Mouse (Mus musculus): Measurements from ENCODE around the gene Ankrd61.

Ankrd61 gene

DNA sequence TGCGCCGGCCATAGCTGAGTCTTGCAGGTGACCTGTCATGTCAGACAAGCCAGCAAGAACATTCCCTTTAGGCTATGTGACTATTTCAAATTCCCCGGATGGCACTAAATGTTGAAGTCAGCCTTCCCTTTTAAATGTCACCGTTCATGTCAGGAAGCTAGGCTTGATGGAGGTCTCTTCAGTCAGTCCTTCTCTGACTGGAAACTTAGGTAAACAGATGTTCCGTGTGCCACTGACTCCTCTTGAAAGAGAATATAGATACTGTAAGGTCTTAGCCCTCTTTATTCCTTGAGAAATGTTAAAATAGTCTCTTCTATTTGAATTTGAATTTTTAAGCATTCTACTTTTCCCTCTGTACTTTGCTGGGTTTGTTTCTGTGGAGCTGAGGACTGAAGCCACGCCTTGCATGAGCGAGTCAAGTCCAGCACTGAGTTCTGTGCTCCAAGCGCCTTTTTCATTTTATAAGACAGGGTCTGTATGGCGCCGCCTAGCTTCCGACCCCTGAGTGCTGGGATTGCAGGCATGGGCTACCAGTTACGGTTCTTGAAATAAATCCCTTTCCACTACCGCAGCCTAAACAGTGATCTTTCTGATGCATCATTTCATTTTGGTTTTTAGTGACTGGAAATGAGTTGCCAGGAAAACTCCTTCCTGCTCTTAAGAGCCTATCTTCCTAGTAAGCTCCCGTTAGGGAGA is at the start of gene Ankrd61:
TSS of gene Ankrd61 (minus strand) at position 51 of the 696 bp plus-strand sequence.
- DNase-seq (ENCODE audit: low read depth, low spot score) = no peak

DNA sequence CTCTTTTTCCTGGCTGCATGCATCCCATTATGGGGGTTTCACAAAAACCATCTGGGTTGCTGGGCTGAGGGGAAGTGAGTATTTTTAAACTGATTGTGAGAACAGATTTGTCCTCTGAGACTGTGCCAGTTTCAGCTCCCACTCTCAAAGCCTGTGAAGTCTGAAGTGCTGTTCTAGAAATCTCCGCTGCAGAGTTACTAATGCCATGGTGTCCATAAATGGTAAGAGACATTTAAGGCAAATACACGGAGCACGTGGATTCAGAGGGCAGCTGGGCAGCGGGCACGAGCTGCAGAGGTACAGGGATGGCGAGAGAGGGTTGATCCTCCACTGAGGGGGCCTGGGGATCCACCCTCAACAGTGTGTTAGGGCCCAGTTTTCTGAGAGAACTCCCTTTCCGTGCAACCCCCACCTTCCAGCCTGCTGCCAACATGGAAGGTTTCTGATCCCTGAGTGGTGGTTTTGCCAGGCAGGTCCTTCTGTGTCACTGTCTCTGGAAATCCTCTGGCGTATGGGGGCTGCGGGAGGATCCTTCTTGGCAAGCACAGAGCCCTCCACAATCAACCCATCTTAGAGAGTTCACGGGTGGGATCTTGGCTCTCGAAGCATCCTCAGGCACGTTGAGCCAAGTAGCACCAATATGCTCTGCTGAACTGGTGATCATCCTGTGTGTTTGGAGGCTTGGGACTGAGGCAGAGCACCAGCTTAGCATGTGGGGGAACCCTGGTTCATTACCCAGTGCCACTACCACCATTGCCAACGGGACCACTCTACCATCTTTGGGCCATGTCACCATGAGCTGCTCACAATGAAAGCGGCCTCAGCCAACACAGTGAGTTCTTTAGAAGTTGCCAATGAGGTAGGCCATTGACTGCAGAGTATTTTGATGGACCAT is 46.0 kb upstream of the Ankrd61 start:
- no peak for DNase-seq (ENCODE audit: low read depth, low spot score)
- Histone ChIP-seq H3K36me3 (ENCODE audit: control insufficient read depth, insufficient read depth, low read length, poor library complexity, severe bottlenecking) (no peaks in the 10 kb centered on the region), H3K27me3 (ENCODE audit: control insufficient read depth, insufficient read depth, low read length, poor library complexity, severe bottlenecking) (no peaks in the 10 kb centered on the region)

More for the DNA sequence above, at the start of gene Ankrd61:
- H3K27me3 ChIP-seq (ENCODE audit: control insufficient read depth, insufficient read depth, low read length, poor library complexity, severe bottlenecking) = no peaks in the 10 kb centered on the region
- peaks cover 16% of the 10 kb centered on the region for H3K36me3 ChIP-seq (ENCODE audit: control insufficient read depth, insufficient read depth, low read length, poor library complexity, severe bottlenecking)

DNA sequence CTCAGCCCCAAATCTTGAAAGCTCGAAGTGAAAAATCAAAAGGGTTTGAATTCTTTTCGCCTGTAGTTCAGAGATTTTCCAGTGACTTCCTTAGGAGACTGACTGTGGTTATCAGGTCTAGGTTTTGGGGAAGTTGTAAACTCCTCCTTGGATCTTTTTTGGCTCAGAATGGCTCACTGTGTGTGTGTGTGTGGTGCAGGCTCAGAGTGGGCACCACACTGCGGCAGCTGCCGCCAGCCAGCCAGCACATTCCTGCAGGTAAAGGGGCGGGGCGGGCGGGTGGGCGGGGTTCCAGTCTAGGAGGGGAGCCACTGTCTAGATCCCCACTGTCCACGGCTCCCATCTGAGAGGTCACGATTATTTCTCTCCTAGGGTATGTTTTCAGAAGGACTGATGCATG is 44.1 kb upstream of the Ankrd61 start:
- no peak for DNase-seq (ENCODE audit: low read depth, low spot score)
- Histone ChIP-seq H3K36me3 (ENCODE audit: control insufficient read depth, insufficient read depth, low read length, poor library complexity, severe bottlenecking) (no peaks in the 10 kb centered on the region), H3K27me3 (ENCODE audit: control insufficient read depth, insufficient read depth, low read length, poor library complexity, severe bottlenecking) (no peaks in the 10 kb centered on the region)

DNA sequence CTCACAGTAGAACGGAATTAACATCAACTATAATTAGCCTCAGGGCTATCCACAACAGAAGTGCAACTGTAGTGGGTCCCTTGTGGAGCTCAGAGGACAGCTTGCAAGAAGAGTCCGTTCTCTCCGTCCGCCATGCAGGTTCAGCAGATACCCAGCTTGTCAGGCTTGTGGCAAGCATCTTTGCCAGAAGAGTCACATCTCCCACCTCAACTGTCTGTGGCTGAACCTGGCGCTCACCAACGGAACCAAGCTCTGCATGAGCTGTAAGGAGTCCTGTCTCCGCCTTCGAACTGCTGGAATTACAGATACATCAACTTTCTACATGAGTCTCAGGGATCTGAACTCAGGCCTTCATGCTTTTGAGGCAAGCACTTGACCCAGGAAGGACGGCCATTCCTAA is 38.7 kb upstream of the Ankrd61 start:
- DNase-seq (ENCODE audit: low read depth, low spot score) = no peak
- H3K36me3 ChIP-seq (ENCODE audit: control insufficient read depth, insufficient read depth, low read length, poor library complexity, severe bottlenecking) = no peaks in the 10 kb centered on the region
- H3K27me3 ChIP-seq (ENCODE audit: control insufficient read depth, insufficient read depth, low read length, poor library complexity, severe bottlenecking) = no peaks in the 10 kb centered on the region

DNA sequence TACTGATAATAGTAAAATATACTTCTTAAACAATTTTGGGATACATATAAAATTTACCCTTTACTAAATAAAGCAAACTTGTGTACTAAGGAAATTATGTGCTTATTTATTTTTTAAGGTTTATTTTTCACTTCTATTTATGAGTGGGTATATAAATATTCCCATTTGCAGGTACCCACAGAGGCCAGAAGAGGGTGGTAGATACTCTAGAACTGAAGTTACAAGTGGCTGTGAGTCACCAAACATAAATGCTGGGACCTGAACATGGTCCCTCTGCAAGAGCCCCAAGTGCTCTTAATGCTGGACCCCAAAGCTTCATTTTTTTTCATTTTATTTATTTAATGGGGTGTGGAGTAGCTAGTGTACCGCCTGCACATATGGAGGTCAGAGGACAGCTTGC is 36.4 kb upstream of the Ankrd61 start:
- H3K27me3 ChIP-seq (ENCODE audit: control insufficient read depth, insufficient read depth, low read length, poor library complexity, severe bottlenecking) = no peaks in the 10 kb centered on the region
- peaks cover 4% of the 10 kb centered on the region; the same call in 1 of the 2 replicates for H3K36me3 ChIP-seq (ENCODE audit: control insufficient read depth, insufficient read depth, low read length, poor library complexity, severe bottlenecking)
- DNase-seq (ENCODE audit: low read depth, low spot score) = no peak

DNA sequence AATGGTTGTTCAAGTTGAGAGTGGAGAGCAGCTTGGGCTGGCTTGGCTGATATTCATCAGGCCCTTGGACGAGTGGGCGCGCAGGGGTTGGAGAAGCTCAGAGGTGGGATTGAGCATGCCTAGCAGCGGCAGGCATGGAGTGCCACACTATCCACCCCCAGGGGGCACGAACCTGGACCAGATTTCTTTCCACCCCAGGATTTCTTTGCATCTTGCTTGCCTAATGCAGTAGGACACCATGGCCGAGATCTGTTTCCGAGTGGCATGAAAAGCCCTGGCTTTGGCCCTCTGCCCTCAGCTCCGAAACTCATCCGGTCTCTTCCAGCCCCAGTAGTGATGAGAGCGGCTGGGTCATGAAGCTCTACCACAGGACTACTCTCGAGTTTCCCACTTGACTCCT is 35.9 kb upstream of the Ankrd61 start:
- Histone ChIP-seq H3K27me3 (ENCODE audit: control insufficient read depth, insufficient read depth, low read length, poor library complexity, severe bottlenecking) (no peaks in the 10 kb centered on the region), H3K36me3 (ENCODE audit: control insufficient read depth, insufficient read depth, low read length, poor library complexity, severe bottlenecking) (peaks cover 8% of the 10 kb centered on the region; the same call in 1 of the 2 replicates)
- no peak for DNase-seq (ENCODE audit: low read depth, low spot score)

DNA sequence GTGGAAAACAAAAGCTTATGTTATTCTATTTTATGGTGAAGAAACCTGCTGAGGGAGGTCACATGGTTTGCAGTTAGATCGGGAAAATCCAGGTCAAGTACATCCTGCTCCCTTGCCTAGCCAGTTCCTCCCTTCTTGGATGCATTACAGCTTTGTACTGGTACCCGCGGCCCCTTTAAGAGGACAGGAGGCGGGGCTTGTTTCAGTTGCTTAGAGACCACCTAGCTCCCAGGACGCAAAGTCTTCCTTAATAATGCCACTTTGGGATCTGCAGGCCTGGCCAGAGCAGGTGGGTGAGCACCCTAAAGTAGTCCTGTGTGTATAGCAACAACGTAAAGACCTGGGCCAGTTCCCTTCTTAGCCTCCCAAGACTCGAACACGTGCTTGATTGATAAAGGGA is 35.3 kb upstream of the Ankrd61 start, which contains the start of gene Rsph10b:
TSS of gene Rsph10b (plus strand) at position 205 of the 400 bp plus-strand sequence.
- no peaks in the 10 kb centered on the region for H3K27me3 ChIP-seq (ENCODE audit: control insufficient read depth, insufficient read depth, low read length, poor library complexity, severe bottlenecking)
- peaks cover 8% of the 10 kb centered on the region; the same call in 1 of the 2 replicates for H3K36me3 ChIP-seq (ENCODE audit: control insufficient read depth, insufficient read depth, low read length, poor library complexity, severe bottlenecking)
- no peak for DNase-seq (ENCODE audit: low read depth, low spot score)

DNA sequence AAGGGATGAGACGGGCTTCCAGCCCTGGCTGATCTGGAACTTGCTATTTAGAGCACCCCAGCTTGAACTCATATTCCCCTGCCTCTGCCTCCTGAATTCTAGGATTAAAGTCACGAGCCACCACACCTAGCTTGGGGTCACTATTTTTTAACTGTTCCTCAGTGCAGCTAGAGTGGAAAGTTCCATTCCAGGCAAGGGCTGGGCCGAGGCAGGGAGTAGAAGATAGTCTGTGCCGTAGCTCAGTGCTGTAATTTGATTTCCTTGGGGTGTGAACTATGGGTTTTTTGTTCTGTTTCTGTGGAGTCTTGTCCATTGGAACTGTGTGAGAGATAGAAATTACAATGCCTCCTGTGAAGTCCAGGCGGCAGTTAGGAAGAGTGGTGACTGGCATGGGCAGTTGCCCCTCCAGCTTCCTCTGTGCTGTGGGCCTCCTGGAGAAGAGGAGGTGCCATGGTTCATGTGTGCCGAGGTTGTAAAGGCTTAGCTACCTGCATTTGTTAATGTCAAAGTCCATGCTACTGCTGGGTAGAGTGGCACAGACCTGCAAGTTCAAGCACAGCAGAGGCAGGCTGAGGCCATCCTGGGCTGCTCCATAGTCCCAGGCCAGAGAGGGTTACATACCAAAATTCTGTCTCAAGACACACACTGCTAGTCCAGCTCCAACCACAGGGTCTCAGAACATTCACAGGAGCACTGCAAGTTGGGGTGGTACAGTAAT is 34.5 kb upstream of the Ankrd61 start:
- DNase-seq (ENCODE audit: low read depth, low spot score) = no peak
- Histone ChIP-seq H3K36me3 (ENCODE audit: control insufficient read depth, insufficient read depth, low read length, poor library complexity, severe bottlenecking) (peaks cover 8% of the 10 kb centered on the region; the same call in 1 of the 2 replicates), H3K27me3 (ENCODE audit: control insufficient read depth, insufficient read depth, low read length, poor library complexity, severe bottlenecking) (no peaks in the 10 kb centered on the region)

DNA sequence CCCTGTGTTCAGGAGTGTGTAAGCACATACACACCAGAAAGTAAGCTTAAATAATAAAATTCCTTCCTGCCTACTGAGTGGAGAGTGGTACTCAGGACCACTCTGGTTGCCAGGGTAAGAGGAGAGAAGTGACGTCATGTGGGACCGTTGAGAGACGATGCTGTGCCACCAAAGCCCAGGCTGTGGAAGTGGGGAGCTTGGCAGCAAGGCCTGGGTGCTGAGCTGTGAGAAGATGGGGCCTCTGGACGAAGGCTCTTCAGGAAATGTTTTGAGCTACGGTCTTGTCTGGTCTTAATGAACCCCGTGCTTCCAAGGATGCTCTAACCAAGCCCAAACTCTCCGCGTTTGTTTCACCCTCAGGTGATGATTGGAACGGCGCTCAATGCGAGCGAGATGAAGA is 33.2 kb upstream of the Ankrd61 start:
- H3K27me3 ChIP-seq (ENCODE audit: control insufficient read depth, insufficient read depth, low read length, poor library complexity, severe bottlenecking) = no peaks in the 10 kb centered on the region
- no peak for DNase-seq (ENCODE audit: low read depth, low spot score)
- peaks cover 8% of the 10 kb centered on the region; the same call in 1 of the 2 replicates for H3K36me3 ChIP-seq (ENCODE audit: control insufficient read depth, insufficient read depth, low read length, poor library complexity, severe bottlenecking)

DNA sequence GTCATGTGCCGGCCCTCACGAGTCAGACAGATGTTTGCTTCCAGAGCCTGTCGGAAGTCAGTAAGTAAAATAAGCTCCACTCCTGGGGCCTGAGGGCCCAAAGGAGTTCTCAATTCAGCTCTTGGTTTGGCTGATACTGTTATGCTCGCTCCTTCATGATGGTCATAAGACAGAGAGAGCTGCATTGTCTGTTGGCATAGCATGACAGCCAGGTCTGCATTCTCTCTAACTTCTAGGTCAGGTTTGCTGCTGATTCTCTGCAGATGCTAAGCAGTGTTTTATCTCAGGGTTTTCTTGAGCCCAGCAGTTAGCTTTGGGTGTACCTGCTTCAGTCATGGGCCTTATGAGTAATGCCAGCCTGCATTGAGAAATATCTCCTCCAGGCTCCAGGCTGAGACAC is 31.8 kb upstream of the Ankrd61 start:
- Histone ChIP-seq H3K27me3 (ENCODE audit: control insufficient read depth, insufficient read depth, low read length, poor library complexity, severe bottlenecking) (no peaks in the 10 kb centered on the region), H3K36me3 (ENCODE audit: control insufficient read depth, insufficient read depth, low read length, poor library complexity, severe bottlenecking) (peaks cover 8% of the 10 kb centered on the region; the same call in 1 of the 2 replicates)
- DNase-seq (ENCODE audit: low read depth, low spot score) = no peak

DNA sequence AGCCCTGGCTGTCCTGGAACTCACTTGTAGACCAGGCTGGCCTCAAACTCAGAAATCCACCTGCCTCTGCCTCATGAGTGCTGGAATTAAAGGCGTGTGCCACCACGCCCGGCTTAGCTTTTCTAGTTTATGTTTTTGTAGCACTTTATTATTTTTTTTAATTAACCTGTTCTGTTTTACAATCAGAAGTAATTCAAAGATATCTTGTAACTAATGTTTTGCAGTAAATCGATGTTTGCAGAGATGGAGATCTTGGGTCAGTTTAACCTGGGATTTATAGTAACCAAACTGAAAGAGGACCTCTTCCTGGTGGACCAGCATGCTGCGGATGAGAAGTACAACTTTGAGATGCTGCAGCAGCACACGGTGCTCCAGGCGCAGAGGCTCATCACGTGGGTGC is 30.4 kb upstream of the Ankrd61 start, which contains the start of gene Gm42421:
TSS of gene Gm42421 (plus strand) at position 301 of the 400 bp plus-strand sequence.
- H3K36me3 ChIP-seq (ENCODE audit: control insufficient read depth, insufficient read depth, low read length, poor library complexity, severe bottlenecking) = peaks cover 9% of the 10 kb centered on the region; the same call in 1 of the 2 replicates
- DNase-seq (ENCODE audit: low read depth, low spot score) = no peak
- no peaks in the 10 kb centered on the region for H3K27me3 ChIP-seq (ENCODE audit: control insufficient read depth, insufficient read depth, low read length, poor library complexity, severe bottlenecking)

DNA sequence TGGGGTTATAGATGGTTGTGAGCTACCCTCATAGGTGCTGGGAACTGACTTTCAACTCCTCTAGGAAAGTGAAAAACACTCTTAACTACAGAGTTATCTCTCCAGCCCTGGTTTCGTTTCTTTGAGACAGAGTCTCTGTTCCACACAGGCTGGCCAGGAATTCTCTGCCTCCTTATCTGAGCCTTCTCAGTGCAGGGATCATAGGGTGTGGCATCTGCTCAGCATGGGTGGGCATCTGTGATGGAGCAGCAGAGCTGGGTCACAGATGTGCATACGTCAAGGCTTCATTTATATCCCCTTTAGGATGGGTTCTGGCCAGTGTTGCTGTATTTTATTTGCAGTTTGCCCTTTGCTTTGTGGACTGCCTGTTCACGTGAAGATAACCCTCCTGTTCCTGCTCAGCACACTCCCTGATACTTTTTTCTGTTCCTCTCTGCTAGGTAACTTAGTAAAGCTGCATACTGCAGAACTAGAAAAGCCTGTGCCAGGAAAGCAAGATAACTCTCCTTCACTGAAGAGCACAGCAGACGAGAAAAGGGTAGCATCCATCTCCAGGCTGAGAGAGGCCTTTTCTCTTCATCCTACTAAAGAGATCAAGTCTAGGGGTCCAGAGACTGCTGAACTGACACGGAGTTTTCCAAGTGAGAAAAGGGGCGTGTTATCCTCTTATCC is 27.4 kb upstream of the Ankrd61 start:
- Histone ChIP-seq H3K36me3 (ENCODE audit: control insufficient read depth, insufficient read depth, low read length, poor library complexity, severe bottlenecking) (peaks cover 11% of the 10 kb centered on the region; the same call in 1 of the 2 replicates), H3K27me3 (ENCODE audit: control insufficient read depth, insufficient read depth, low read length, poor library complexity, severe bottlenecking) (no peaks in the 10 kb centered on the region)
- DNase-seq (ENCODE audit: low read depth, low spot score) = no peak

DNA sequence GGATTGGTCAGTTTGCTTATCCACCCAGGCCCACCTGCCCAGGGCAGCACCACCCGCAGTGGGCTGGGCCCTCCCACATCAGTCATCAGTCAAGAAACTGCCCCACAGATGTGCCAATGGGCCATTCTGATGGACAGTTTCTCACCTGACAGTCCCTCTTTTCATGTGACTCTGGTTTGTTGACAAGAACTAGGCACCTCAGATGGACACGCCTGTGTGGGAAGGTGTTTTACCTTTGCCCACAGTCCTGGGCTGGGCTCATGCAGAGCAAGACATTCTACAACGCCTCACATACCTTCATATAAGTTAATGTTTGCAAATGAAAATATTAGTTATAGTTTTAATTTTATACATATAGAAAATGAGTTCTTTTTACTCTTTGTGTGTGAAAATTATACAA is 20.6 kb upstream of the Ankrd61 start:
- DNase-seq (ENCODE audit: low read depth, low spot score) = no peak
- H3K27me3 ChIP-seq (ENCODE audit: control insufficient read depth, insufficient read depth, low read length, poor library complexity, severe bottlenecking) = no peaks in the 10 kb centered on the region
- peaks cover 15% of the 10 kb centered on the region for H3K36me3 ChIP-seq (ENCODE audit: control insufficient read depth, insufficient read depth, low read length, poor library complexity, severe bottlenecking)

DNA sequence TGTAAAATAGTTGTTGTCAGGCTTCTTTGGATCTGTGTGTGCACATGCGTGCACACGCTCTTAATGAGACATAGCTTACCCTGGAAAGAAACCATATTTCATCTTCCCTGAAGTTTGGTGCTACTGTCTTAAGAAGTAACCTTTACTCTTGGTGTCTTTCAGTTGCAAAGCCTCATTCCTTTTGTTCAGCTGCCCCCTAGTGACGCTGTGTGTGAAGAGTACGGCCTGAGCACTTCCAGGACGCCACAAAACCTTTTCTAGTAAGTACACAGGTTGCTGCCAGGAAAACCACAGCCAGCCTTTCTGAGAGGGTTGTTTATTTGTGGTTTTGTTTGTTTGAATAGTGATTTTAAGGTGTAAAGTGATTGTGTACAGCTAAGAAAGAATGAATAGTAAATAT is 19.9 kb upstream of the Ankrd61 start:
- peak; percentile 75 for DNase-seq (ENCODE audit: low read depth, low spot score)
- H3K27me3 ChIP-seq (ENCODE audit: control insufficient read depth, insufficient read depth, low read length, poor library complexity, severe bottlenecking) = no peaks in the 10 kb centered on the region

More for the DNA sequence above, 19.9 kb upstream of the Ankrd61 start:
- peaks cover 13% of the 10 kb centered on the region for H3K36me3 ChIP-seq (ENCODE audit: control insufficient read depth, insufficient read depth, low read length, poor library complexity, severe bottlenecking)

Data from splenic B cell, adult 2 months (primary cell).